Mouse (Mus musculus) frontal cortex, adult (tissue): ENCODE data around the gene C3.

ENCODE experiments used
- ATAC-seq: cut with Nextera tagmentation; 2 replicates; pipeline ENCODE4 v1.9.2; 2017; ENCODE audit warnings: mild to moderate bottlenecking, moderate library complexity, mixed read lengths; ENCODE audit not compliant: low TSS enrichment

The C3 gene

GRCm38 (mm10) chr17:57228014-57228413 lies at the start of gene C3:
TSS of gene C3 (minus strand) at chr17:57228136.
- ATAC-seq = no peak

DNA sequence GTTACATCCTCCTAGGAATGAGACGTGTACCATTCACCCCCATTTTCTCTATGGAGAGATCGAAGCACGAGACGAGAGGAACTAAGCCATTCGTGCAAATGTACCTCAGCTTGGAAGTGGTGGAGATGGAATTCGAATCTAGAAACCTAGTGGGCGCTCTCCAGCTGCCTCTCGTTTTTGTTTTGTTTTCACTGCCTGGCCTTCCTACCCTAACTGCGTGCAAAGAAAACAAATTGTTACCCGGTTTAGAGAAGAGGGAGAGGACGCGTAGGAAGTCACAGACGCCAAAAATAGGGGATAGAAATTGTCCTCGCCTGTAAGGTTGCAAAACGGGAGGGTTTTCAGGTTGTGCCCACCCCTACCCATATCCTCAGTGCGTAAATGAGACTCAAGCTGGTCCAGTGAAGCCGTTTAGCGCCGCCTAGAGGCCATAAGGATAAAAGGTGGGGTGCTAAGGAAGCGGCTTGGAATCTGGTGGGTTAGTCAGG lies 48.7 kb upstream of the C3 start:
- peak; percentile 74 for ATAC-seq

GRCm38 (mm10) chr17:57275997-57276351 lies 48.0 kb upstream of the C3 start:
- ATAC-seq = 0 out of 2 replicates have a peak, but pooled peaks have one; percentile 10

DNA sequence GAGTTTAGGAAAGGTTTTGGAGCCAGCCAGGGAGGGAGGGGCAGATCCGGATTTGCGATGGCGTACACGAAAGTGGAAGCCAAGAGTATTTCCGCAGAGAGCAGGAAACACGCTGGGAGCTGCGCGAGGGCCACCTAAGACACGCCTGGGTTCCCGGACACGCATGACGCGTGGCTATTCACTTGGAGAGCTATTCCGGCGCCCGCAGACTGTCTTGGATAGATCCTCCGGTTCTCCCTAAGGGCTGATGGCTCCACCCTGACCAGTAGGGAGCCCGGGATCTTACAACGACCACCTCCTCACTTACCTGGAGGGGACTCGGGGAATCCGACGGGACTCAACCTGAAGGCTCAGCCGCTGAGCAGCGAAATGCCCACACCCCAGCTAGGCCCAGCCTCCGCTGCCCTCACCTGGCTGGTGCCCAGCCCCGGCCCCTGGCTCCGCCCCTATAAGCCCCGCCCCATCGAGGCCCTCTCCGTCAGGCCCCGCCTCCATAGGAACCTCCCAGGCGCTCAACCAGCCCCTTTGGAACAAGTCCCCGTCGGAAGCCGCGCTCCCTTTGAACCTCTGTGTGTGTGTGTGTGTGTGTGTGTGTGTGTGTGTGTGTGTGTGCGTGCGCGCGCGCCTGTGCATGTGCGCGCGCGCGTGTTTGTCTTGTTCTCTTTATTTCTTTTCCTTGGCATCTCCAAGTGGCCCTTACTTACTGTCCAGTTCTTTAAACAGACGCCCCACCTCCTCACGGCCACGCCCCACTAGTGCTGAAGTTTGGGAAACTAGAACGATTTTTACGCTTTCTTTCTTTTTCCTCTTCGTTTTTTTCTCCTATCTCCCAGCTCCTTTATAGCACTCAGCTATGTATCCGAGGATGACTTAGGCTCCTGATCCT lies 47.4 kb upstream of the C3 start:
- peak; percentile 76 for ATAC-seq

- ATAC-seq = peak; percentile 8; the same call in 1 of the 2 replicates
Measured at GRCm38 (mm10) chr17:57274686-57275085, 46.8 kb upstream of the C3 start.

DNA sequence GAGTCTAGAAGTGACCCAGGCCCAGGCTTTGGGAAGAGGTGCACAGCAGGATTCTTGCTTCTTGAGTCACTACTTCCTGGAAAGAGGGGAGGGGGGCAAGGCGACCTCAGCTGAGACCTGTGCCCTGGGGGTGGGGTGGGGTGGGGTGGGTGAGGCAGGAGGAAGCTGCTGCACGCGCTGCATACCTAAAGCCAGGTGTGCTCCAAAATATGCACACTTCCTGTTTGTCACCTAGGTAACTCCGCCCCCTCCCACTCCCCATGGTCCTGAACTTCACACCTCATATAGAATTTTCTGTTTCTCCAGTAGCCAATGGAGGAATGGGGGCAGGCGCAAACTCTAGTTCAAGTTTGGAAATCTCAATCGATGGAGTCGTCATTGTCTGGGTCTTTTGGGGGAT lies 45.9 kb upstream of the C3 start:
- no peak for ATAC-seq

DNA sequence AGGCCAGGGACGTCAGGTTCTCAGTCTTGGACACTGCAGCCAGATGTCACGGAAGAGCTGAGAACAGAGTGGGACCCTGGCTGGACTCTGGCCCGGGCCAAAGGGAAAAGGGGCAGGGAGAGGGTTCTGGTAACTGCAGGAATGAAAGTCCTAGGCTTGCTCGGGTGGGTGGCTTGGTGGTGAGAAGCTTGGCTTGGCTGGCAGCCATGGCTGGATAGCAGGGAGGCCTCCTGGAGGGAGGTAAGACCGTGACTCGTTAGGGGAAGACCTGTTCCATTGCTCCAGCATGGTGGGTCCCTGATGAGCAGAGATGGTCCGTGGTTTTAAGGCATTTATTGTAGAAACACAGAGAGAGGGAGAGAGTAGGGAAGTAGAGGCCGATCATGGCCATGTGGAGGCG lies 43.4 kb upstream of the C3 start:
- no peak for ATAC-seq

DNA sequence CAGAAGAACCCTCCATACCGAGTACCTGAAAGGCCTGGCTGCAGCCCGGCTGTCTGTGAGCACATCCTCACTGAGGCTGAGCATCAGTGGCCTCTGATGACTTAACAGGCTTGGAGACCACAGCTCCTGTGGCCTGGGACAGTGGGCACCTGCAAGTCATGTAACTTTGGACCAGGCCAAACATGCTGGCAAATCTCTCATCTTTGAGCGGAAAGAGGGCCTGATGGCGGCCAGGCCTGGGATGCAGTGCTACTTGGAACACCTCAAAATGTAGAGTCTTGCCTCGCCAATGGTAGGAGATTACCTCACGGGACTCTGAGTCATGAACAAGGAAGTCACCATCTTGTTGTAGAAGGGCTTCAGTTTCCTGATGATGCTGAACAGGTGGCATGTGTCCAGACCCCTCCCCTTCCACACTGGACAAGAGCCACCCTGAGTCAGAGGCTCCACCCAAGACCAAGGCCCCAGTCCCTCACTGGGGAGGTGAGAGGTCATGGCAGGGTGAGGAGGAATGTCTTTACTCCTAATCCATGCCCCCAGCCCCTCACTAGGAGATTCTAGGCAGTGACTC lies 39.7 kb upstream of the C3 start:
- no peak for ATAC-seq

DNA sequence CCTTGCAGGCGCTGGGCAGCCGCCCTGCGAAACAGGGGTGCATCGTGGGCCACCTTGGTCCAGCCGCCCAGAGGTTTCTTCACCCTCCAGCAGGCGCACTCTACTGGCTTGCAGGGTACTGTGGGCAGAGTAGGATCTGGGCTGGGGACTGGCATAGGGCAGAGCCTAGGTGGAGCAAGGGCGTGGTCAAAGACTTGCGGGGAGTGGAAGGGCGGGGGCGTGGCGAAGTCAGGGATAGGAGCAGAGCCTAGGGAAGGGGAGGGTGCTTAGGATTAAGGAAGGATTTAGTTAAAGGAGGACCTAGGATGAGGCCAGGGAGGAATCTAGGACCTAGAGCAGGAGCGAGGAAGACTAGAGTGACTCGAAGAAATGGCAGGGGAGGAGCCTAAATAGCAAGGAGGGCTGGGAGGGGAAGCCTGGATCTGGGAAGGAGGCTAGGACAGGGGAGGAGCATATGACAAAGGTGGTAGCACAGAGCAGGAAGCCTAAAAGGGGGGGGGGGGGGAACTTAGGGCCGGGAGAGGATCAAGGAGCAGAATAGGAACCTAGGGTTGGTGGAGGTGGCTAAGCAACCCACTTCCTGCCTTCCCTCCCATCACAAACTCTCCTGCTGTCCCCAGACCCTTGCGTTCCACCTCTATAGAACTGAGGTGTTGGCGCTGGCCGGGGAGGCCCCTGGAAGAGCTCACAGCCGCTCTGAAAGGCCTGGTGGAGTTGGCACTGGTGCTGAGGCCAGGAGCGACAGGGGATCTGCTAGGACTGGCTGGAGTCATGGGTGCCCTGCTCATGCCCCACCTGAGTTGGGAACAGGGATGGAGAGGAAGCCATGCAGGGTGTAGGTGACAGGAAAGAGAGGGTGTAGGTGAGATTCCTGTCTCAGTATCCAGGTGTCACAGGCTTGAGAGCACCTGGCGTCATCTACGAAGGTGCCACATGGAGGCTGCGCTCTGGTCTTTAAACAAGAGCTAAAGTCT lies 37.3 kb upstream of the C3 start:
- peak; percentile 46 for ATAC-seq

DNA sequence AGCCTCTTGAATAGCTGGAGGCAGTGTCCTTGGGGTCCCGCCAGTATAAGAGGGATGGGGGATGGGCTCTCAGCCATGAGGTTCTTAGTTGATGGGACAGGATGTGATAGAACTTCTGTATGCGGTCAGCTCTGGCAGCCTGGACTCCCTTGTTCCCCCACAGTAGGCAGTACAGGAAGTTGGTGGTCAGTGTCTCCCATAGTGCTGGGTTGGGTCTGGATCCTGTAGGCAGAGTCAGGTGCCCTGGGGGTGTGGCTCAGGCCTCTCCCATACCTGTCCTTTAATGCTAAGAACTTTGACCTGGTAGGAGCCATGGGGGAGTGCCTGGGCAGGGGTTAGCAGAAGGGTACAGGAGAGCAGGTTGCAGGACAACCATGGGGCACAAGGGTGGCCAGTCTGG lies 36.2 kb upstream of the C3 start:
- ATAC-seq = no peak

GRCm38 (mm10) chr17:57262901-57263550 lies 35.1 kb upstream of the C3 start:
- no peak for ATAC-seq

DNA sequence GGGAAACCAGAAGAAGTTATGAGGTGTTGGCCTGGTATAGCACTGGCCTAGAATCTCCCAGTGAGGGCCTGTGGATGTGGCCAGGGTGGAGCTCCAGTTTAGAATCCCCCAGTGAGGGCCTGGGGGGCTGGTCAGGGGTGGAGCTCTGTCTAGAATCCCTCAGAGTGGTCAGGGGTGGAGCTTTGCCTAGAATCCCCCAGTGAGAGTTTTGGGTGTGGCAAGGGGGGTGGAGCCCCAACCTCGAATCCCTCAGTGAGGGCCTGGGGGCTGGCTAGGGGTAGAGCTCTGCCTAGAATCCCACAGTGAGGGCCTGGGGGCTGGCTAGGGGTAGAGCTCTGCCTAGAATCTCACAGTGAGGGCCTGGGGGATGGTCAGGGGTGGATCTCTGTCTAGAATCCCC lies 33.9 kb upstream of the C3 start:
- no peak for ATAC-seq

- no peak for ATAC-seq
Measured at GRCm38 (mm10) chr17:57261286-57261685, 33.4 kb upstream of the C3 start.

DNA sequence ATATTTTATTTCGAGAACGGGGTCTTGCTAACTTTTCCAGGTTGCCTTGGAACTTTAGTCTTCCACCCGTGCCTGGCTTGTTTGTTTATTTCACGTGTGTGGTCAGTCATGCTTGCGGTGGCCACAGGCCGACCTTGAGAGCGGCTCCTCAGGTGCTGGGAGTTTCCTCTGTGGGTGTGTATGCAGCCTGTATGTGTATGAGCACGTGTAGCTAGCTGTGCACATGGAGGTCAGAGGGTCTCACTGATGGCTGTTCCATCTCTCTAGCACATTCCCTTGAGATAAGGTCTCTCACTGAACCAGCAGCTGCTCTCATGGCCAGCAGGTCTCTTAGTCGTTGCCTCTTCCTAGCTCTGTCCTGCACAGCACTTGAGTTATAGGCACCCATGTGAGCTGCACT lies 32.4 kb upstream of the C3 start:
- ATAC-seq = no peak

GRCm38 (mm10) chr17:57259742-57260141 lies 31.8 kb upstream of the C3 start:
- peak; percentile 73 for ATAC-seq

DNA sequence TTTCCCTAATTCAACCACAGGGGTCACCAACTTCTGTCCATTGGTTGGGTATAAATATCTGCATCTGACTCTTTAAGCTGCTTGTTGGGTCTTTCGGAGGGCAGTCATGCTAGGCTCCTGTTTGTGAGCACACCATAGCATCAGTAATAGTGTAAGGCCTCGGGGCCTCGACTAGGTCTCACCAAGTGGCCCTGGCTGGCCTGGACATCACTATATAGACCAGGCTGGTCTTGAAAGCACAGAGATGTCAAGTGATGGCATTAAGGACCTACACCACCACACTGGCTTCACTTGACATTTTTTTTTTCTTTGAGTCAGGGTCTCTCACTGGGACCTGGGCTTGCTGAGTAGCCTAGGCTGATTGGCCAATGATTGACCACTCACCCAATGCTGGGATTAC lies 30.3 kb upstream of the C3 start:
- no peak for ATAC-seq

DNA sequence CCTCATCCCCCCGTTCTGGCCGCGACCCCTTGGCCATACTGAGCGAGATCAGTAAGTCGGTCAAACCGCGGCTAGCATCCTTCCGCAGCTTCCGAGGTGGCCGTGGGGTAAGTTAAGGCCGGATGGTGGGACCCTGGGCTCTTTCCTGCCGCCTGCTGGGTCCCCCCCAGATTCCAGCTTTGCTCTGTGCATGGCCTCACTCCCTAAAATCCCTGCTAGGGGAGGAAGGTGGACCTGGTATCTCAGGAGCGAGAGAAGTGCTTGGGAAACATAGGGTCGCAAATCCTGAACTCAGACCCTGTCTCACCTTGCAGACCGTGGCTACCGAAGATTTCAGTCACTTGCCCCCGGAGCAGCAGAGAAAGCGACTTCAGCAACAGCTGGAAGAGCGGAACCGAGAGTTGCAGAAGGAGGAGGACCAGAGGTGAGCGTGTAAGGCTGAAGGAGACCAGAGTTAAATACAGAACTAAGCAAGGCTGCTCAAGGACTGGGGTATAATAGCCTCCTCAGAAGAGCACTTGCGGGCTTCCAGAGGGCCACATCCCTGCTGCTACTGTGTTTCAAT lies 29.1 kb upstream of the C3 start:
- ATAC-seq = no peak

DNA sequence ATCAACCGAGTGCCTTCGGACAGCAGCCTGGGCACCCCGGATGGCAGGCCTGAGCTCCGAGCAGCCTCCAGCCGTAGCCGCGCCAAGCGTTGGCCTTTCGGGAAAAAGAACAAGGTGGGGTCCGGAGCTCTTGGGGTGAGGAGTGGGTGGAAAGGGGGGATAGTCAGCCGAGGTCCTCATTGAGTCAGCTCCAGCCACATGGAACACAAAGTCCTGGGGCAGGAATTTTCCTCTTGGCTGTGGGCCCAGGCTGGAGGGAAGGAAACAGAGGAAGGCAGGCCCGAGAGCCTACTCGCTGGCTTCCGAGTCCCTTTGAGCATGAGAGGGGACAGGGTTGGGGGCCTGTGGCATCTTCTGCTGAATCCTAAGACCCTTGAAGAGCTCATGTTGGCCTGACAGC lies 27.4 kb upstream of the C3 start:
- ATAC-seq = no peak

DNA sequence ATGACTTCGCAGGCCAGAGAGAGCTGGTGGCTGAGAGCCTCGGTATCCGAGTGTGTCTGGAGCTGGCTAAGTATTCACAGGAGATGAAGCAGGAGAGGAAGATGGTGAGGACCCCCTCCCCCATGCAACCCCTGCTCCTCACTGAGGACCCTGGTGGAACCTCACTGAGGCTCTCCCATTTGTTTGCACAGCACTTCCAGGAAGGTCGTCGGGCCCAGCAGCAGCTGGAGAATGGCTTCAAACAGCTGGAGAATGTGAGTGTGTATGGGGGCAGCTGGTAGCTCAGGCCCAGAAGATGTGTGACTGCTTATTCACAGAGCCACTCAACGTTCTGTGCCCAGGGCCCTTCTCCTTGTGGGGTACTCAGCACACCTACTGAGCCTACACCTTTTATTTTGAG lies 25.4 kb upstream of the C3 start:
- no peak for ATAC-seq

- ATAC-seq = no peak
Measured at GRCm38 (mm10) chr17:57251431-57251830, 23.5 kb upstream of the C3 start.

DNA sequence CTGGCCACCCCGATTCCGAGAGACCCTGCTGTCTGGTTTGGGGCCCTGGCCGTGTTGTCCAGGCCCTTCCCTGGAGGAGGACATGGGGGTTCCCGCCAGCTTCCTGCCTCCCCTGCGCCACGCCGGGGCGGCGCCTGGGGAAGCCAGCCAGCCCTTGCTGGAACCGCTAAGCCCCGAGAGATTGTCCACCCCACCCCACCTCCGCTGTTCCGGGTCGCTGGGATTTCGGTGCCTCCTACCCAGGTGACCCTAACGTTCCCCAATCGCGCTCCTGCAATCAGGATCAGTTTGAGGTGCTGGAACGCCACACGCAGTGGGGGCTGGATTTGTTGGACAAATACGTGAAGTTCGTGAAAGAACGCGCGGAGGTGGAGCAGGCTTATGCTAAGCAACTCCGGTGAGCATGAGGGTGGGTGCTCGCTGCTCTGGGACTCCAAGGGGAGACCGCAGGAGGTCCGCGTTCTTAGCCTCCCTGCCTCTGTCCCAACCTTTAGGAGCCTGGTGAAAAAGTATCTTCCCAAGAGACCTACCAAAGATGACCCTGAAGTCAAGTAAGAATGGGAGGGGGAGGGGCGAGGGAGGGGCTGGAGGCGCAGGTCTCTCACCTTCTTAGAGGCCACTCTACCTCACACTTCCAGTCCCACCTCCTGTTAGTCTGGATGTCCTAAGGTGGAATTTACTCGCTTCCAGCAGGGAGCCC lies 22.7 kb upstream of the C3 start:
- 0 out of 2 replicates have a peak, but pooled peaks have one; percentile 9 for ATAC-seq
